Mouse (Mus musculus) cerebral cortex, adult 2 months (tissue): Measurements from ENCODE around the gene Ago3.

ENCODE experiments used
- WGBS: fragments of 180-500 bp; shearing (Covaris S2); methylation state at CpG from one replicate; pipeline ENCODE4 v1.1.7; 2018; 5-methylcytosine and 5-hydroxymethylcytosine counted together

Gene Ago3

GRCm38 (mm10) chr4:126429347-126430079 is at the start of gene Ago3:
Gene Ago3 (minus strand): TSS chr4:126429556.
- under 1% methylated on average over 65 of the region's 65 CpGs for WGBS

- 61% methylated on average over 5 of the region's 5 CpGs for WGBS
These were observed 43.7 kb upstream of the Ago3 start for GRCm38 (mm10) chr4:126473031-126473430.

DNA sequence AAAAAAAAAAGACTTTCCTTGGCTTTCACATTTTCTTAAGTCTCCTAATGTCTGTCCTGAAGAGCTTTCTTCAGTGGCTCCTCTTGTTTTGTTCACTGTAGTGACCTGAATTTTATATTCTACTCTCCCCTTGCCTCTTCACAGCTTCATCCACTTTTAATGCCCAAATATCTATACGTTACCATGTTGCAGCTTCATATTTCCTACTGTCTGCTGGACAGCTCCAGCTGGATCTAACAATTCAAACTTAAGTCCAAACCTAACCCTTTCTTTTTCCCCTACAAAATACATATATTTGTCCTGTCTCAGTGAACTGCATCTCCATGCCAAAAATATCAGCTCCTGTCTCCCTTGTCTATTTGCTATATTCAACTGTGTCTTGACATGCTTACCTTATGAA is 40.0 kb upstream of the Ago3 start:
- 51% methylated on average over 1 of the region's 1 CpGs for WGBS

DNA sequence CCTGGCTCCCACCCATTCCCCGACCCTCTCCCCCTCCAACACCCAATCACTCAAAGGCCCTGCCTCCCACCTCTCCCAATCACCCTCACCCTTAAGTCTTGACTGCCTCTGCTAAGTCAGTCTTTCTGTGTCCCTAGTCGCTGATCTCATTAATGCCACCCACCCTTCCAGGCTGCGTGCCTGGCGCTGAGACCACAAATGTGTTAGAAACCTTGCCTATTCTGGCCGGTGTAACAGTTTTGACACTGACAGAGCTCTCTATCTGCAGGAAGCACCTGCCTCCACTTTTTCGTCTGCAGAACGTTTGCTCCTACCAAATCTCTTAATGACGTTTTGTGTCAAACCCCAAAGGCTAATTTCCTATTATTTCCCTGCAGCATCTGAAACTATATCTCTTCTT is 39.6 kb upstream of the Ago3 start:
- WGBS = 4% methylated on average over 8 of the region's 8 CpGs

DNA sequence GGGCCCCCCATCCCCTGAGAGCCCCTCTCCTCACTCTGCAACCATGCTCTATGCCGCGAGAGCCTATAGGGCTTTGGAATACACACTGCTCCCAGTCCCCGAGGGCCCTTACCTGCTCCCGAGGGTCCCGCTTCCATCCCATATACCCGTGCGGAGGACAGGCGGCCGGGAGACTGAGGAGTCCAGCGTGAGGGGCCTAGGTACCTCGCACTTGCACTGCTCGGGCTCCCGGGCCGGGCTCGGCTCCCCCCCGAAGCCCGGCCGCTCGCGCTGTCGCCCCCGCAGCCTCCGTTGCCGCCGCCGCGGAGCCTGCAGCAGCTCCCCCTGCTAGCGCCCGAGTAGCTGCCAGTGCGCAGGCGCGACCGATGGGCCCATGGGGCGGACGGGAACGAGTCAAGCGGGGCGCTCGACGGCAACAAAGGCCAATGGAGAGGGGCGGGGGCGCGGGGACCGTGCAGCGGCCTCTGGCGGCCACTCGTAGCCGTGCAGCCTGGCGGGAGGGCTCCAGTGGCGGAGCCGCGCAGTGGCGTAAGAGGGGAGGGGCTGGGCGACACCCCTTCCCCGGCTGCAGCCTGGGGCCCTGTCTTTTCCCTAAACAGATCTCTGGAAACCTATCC is 39.0 kb upstream of the Ago3 start, which contains the start of gene Ago1:
Gene Ago1 (minus strand): TSS at position 299 of the 617 bp plus-strand sequence.
- under 1% methylated on average over 50 of the region's 55 CpGs for WGBS

- 1% methylated on average over 25 of the region's 25 CpGs for WGBS
These were observed 38.4 kb upstream of the Ago3 start for GRCm38 (mm10) chr4:126467721-126468284.

- 41% methylated on average over 8 of the region's 8 CpGs for WGBS
These were observed 36.9 kb upstream of the Ago3 start for GRCm38 (mm10) chr4:126466251-126466750.

- 39% methylated on average over 8 of the region's 8 CpGs for WGBS
These were observed 36.5 kb upstream of the Ago3 start for GRCm38 (mm10) chr4:126465843-126466242.

DNA sequence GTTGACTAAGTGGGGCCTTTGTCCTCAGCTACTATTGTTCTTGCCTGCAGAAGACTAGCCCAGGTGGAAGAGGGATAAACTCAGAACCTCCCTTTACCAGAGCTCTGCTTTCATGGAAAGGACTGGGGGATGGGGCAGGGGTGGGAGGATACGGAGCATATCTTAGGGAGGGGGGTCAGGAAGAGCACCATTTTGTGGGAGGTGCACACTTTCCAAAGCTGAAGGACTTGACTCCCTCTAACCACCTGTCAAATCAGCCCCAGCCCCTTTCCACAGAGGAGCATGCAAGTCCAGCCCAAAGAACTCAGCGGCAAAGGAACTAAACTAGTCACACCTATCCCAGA is 35.5 kb upstream of the Ago3 start:
- 32% methylated on average over 2 of the region's 2 CpGs for WGBS

DNA sequence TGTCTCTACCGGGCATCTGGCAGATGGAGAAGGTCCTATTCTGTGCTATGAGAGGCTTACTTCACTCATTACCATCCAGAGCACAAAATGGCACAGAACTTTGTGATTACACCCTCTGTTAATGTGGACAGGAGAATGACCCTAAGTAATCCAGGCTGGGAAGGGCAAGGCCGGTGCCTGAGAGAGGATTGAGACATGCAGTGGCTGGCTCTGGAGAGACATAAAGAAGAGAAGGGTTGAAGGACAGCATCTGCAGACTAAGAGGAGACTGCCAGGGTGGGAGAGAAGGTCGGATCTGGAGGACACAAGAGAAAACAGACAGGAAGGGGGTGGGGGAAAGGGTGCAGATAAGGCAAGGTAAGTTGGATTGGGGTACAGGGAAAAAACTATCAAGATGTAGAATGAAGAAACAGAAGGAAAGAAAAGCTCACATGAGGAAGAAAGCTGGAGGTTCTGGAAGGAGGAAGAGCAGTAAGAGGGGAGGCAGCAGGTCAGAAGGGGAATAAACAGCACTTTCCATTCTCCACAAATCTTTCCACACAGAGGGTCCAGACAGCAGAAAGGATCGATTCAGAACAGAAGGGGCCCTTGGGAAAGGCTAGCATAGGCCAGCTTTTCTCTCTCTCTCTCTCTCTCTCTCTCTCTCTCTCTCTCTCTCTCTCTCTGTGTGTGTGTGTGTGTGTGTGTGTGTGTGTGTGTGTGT is 35.0 kb upstream of the Ago3 start:
- 31% methylated on average over 4 of the region's 4 CpGs for WGBS

DNA sequence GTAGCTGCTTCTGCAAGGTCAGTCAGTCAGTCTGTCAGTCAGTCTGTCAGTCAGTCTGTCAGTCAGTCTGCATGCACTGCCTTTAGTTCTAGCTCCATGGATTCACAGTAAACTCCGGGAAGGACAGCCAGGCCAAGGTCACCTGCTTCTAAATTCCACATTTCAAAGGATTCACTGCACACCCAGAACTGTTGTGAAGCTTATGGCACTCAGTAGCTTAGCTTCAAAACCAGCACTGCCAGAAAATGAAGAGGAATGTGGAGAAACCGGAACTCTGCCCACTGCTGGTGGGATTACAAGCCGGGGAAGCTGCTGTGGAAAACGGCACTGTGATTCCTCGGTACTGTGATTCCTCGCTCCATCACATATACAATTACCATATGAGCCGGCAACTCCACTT is 26.1 kb upstream of the Ago3 start:
- WGBS = 74% methylated on average over 7 of the region's 7 CpGs

GRCm38 (mm10) chr4:126454547-126455254 is 25.3 kb upstream of the Ago3 start:
- 72% methylated on average over 5 of the region's 5 CpGs for WGBS

DNA sequence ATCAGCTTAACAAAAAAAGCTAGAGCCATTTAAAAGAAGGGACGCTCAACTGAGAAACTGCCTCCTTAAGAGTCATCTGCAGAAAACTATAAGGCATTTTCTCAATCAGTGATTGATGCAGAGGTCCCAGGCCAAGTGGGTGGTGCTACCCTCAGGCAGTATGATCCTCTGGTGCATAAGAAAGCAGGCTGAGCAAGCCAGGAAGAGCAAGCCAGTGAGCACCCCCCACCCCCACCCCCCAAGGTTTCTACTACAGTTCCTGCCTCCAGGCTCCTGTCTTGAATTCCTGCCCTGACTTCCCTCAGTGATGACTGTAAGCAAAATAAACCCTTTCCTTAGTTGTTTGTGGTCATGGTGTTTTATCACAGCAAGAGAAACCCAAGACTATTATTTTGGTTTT is 20.9 kb upstream of the Ago3 start:
- 97% methylated on average over 1 of the region's 1 CpGs for WGBS

DNA sequence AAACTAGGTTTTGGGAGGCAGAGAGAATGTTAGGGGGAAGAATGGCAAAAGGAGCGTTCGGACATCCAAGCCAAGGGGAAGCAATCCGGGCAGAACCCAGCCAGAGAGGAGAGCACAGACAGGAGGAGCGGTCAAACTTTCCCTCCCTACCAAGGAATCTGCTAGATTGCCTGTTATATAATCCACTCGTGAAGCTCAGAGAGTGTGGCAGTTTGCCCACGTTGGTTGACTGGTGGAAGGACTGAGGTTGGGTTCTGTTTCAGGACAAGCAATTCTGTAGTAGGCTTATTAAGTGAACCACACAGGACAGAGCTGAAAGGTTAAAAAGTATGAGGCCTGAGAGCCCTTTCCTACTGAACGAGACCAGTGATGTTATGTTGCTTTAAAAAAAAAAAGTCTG is 17.8 kb upstream of the Ago3 start:
- 77% methylated on average over 7 of the region's 7 CpGs for WGBS

DNA sequence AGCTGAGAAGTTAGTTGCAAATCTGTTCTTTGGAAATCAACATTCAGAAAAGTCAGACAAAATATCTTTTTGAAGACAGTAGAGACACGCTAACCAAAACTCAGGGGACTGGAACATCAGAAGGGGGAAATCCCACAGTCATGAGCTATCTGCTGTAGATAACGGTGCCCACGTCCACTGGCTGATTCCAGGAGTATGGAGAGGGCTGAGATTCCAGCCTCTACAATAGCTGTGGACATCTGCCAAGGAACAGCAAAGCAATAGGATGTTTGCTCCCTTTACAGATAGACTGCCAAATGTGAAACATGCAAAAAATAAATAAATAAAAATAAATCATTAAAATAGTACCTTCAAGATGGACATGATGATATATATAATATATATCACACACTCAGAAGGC is 15.2 kb upstream of the Ago3 start:
- whole genome bisulfite sequencing = 89% methylated on average over 3 of the region's 3 CpGs

DNA sequence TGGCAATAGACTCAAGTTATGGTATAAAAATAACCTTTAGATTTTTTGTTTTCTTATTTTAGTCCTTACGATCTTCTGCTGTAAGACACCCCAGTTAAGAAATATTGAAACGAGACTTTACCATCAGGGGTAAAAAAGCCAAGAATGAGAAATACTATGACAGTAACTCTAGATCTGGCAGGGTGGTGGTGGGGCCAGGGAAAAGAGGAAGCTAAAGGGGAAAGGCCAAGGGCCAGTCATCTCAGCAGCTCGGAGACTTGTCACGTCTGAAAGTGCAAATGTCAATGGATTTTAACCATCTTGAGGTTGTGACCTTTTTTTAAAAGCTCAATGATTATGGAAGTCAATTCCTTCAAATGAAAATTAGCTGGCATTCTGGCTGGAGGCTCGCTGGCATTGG is 8.9 kb upstream of the Ago3 start:
- WGBS = 62% methylated on average over 5 of the region's 5 CpGs

GRCm38 (mm10) chr4:126436268-126436667 is 6.9 kb upstream of the Ago3 start:
- WGBS = 14% methylated on average over 2 of the region's 2 CpGs

- WGBS = 97% methylated on average over 2 of the region's 2 CpGs
These were observed 4.7 kb upstream of the Ago3 start for GRCm38 (mm10) chr4:126434094-126434493.

DNA sequence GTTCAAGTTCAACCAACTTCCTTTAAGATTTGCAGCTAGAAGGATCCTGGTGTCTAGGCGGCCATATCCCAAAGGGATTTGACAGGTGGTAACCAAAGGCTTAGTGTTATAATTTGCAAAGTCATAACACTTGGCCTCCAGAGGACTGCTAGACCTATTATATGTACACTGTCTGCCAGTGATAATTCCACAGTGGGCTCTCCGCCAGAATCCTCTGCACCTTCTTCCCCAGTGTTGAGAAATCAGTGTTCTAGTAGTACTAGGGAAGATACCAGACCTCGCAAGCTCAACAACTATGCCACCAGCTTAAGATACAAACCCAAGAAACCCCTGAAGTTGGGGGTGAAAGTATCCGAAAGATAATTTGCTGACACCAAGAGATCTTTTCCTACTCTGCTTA is 3.8 kb upstream of the Ago3 start:
- 94% methylated on average over 4 of the region's 4 CpGs for WGBS

DNA sequence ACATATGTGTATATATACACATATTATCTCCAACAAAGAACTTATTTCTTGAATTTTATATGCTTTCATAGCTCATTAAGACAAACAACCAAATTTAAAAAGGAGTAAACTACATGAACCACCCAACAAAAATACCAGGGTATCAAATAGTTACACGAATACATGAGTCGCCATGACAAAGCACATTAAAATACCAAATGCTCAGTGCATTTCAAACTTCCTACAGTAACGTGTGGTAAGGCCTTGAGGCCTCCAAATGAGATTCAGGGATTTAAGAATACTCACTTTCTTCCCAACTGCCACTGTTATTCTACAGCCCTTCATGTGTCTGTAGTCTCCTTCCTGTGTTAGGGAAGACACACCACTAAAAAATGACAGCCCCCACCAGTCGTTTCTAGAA is 2.4 kb upstream of the Ago3 start:
- 67% methylated on average over 4 of the region's 4 CpGs for WGBS

GRCm38 (mm10) chr4:126428682-126429346 is 542 bp downstream of the Ago3 start:
- under 1% methylated on average over 24 of the region's 24 CpGs for WGBS
